Mouse (Mus musculus) E14TG2a.4 (cell line): ENCODE results near the gene Flywch1.

Experiments used
- CTCF ChIP-seq: conservative IDR thresholded peaks from 2 replicates; pipeline ENCODE4 v1.5.1; 2014; ENCODE audit warnings: low read length
- NANOG ChIP-seq: IDR thresholded peaks from 2 replicates; pipeline ENCODE4 v1.6.1; 2014; ENCODE audit warnings: borderline replicate concordance, low read length, mixed read lengths

GRCm38 (mm10) chr17:23758801-23759200, 12.6 kb downstream of the Flywch1 start:
- TF ChIP-seq CTCF (no peak), NANOG (no peak)
